Mouse (Mus musculus) megakaryocyte, embryonic 14.5 days (primary cell): Measurements from ENCODE around the gene Btnl10.

Experiments used
- FLI1 ChIP-seq: IDR thresholded peaks from 2 replicates; pipeline ENCODE4 v1.6.1; 2012; ENCODE audit warnings: low read length, inconsistent platforms, mixed read lengths
- GATA1 ChIP-seq: IDR thresholded peaks from 3 replicates; pipeline ENCODE4 v1.6.1; 2012; ENCODE audit warnings: mixed read lengths, low read length, inconsistent platforms, borderline replicate concordance

GRCm38 (mm10) chr11:58883756-58884155 is 34.0 kb upstream of the Btnl10 start:
- TF ChIP-seq GATA1 (no peak), FLI1 (no peak)
